ENCODE assay signal across 17 mouse cellular contexts in the genomic region with DNA sequence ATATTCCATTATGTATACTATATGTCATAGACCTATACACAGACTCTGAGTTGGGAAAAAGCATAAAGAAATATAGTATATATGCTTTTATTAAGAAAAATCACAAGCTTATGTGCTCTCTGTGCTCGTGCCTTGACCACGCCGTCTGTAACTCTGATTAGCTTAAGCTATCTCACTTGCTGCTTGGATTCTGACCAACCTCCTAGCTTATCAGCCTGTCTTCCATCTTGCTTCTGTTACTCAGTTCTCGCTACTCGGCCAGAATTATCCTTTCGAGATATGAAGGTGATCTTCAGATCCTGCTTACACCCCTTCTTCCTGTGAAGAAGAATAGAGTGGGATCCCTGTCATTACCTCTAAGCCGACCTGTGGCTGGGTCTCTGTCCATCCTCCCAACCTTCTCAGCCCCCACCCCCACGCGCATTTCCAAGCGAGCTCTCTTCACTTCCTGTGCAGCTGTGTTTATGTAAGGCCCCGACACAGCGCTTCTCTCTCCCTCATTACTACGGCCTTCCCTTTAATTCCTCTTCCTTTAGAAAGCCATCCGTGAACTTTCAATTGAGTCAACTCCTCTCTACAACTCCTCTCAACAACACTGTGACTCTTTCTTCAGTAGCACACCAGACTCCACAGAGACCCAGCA. TPM values are rescaled to one million over a fixed set of nuclear protein-coding genes. Genes with fewer than 3 reads are reported as not detected.
A peak's percentile ranks its signal among the peaks of the same experiment; 100 is the strongest.
DNase-seq lines count a peak whose midpoint lies in the region; ATAC-seq and TF ChIP-seq lines count a peak whose summit lies in the region.
"Had no signal": no experiment of that assay in that cellular context is flagged by ENCODE, and none has a peak within 500 bp of the region (broad histone marks: within the 10 kb centered on the region; RNA-seq: fewer than 3 reads in every experiment).

No protein-coding gene starts in this region.

- peak; percentile 74 for DNase-seq in lung, embryonic 14.5 days
- no peak for DNase-seq in lung, adult 18-20 months
- peak; percentile 19 for DNase-seq in embryonic facial prominence, embryonic 14.5 days (ENCODE audit: low spot score)
- DNase-seq in cerebellum, postnatal 36 days, result no peak
- no peak for DNase-seq in layer of hippocampus, adult 2 months (ENCODE audit: low spot score in 2 of 2)
- DNase-seq: adrenal gland, adult 2 months; right cerebral cortex, postnatal 14 days had no signal

- H3K4me2 ChIP-seq in lung, embryonic 14.5 days, result peak overlapping the region; percentile 25
- H3K4me2 ChIP-seq in embryonic facial prominence, embryonic 14.5 days (ENCODE audit: low read depth, low read length), result no peak overlapping the region
- peak overlapping the region; percentile 32; the same call in 1 of the 2 replicates for H3K4me2 ChIP-seq in intestine, postnatal 0 days (replicated peaks; ENCODE audit: low read depth)
- no peak overlapping the region for H3K4me2 ChIP-seq in stomach, embryonic 14.5 days (replicated peaks; ENCODE audit: low read depth, low read length)
- H3K4me2 ChIP-seq: forebrain, embryonic 12.5 days; hindbrain, embryonic 12.5 days; neural tube, embryonic 15.5 days had no signal

- 25% methylated on average over 14 of the region's 14 CpGs for WGBS in lung, embryonic 14.5 days
- WGBS in embryonic facial prominence, embryonic 14.5 days, result 41% methylated on average over 14 of the region's 14 CpGs
- 54% methylated on average over 14 of the region's 14 CpGs for WGBS in intestine, postnatal 0 days
- WGBS in stomach, embryonic 14.5 days, result 30% methylated on average over 14 of the region's 14 CpGs

- no peaks in the 10 kb centered on the region; the same call in 1 of the 2 replicates for H3K4me1 ChIP-seq in lung, embryonic 14.5 days (ENCODE audit: insufficient read depth)
- peaks cover 4% of the 10 kb centered on the region; the same call in 1 of the 2 replicates for H3K4me1 ChIP-seq in embryonic facial prominence, embryonic 14.5 days (ENCODE audit: control insufficient read depth, insufficient read depth, low read length)
- H3K4me1 ChIP-seq in intestine, postnatal 0 days (replicated peaks; ENCODE audit: control insufficient read depth, insufficient read depth, low read length), result no peaks in the 10 kb centered on the region
- H3K4me1 ChIP-seq in stomach, embryonic 14.5 days (ENCODE audit: control insufficient read depth, insufficient read depth, low read length), result no peaks in the 10 kb centered on the region
- H3K4me1 ChIP-seq: forebrain, embryonic 12.5 days; hindbrain, embryonic 12.5 days had no signal

- TF ChIP-seq CTCF in lung, embryonic 14.5 days (IDR thresholded peaks at IDR 0.05; ENCODE audit: low read depth), result no peak
- no peak for TF ChIP-seq CTCF in intestine, postnatal 0 days (IDR thresholded peaks at IDR 0.05; ENCODE audit: low read depth)
- TF ChIP-seq CTCF in layer of hippocampus, adult 2 months (conservative IDR thresholded peaks at IDR 0.05), result no peak

- ATAC-seq in lung, embryonic 14.5 days (ENCODE audit: insufficient read depth), result peak; percentile 79
- no peak for ATAC-seq in embryonic facial prominence, embryonic 14.5 days (ENCODE audit: low read depth)
- no peak for ATAC-seq in intestine, postnatal 0 days
- ATAC-seq in stomach, embryonic 14.5 days (ENCODE audit: insufficient number of reproducible peaks, insufficient read depth, low FRiP score, low read depth), result peak; percentile 58; the same call in 1 of the 2 replicates
- no peak for ATAC-seq in megakaryocyte-erythroid progenitor cell, adult 5-6 weeks (replicated peaks; ENCODE audit: low FRiP score, low TSS enrichment, poor library complexity, severe bottlenecking)
- ATAC-seq: Patski had no signal

- no peaks in the 10 kb centered on the region for H3K27me3 ChIP-seq in lung, embryonic 14.5 days (ENCODE audit: insufficient read depth, low read length)
- H3K27me3 ChIP-seq in embryonic facial prominence, embryonic 14.5 days (replicated peaks; ENCODE audit: control insufficient read depth, insufficient read depth, low read length), result no peaks in the 10 kb centered on the region
- H3K27me3 ChIP-seq in intestine, postnatal 0 days (replicated peaks; ENCODE audit: control insufficient read depth, insufficient read depth, low read length), result no peaks in the 10 kb centered on the region
- H3K27me3 ChIP-seq in stomach, embryonic 14.5 days (ENCODE audit: control insufficient read depth, insufficient read depth, low read length), result no peaks in the 10 kb centered on the region
- H3K27me3 ChIP-seq: CH12.LX; forebrain, embryonic 12.5 days; hindbrain, embryonic 12.5 days; neural tube, embryonic 15.5 days; Patski had no signal

- peak overlapping the region; percentile 44; the same call in 1 of the 2 replicates for H3K27ac ChIP-seq in lung, embryonic 14.5 days (ENCODE audit: low read depth)
- no peak overlapping the region for H3K27ac ChIP-seq in embryonic facial prominence, embryonic 14.5 days (replicated peaks; ENCODE audit: low read depth, low read length)
- H3K27ac ChIP-seq in intestine, postnatal 0 days (ENCODE audit: low read depth, low read length), result no peak overlapping the region
- 0 out of 2 replicates have a peak overlapping the region, but pooled peaks have one; percentile 1 for H3K27ac ChIP-seq in stomach, embryonic 14.5 days (ENCODE audit: low read length)
- H3K27ac ChIP-seq in layer of hippocampus, adult 2 months, result no peak overlapping the region
- H3K27ac ChIP-seq: forebrain, embryonic 12.5 days; hindbrain, embryonic 12.5 days; liver, embryonic 14.5 days; neural tube, embryonic 15.5 days had no signal

- H3K4me3 ChIP-seq in lung, embryonic 14.5 days (ENCODE audit: low read depth, low read length), result no peak overlapping the region
- no peak overlapping the region for H3K4me3 ChIP-seq in embryonic facial prominence, embryonic 14.5 days (ENCODE audit: low read depth, low read length)
- H3K4me3 ChIP-seq in intestine, postnatal 0 days (ENCODE audit: low read depth, low read length), result no peak overlapping the region
- H3K4me3 ChIP-seq in stomach, embryonic 14.5 days (ENCODE audit: low read depth, low read length), result no peak overlapping the region
- H3K4me3 ChIP-seq in layer of hippocampus, adult 2 months, result no peak overlapping the region
- H3K4me3 ChIP-seq: forebrain, embryonic 12.5 days; hindbrain, embryonic 12.5 days; neural tube, embryonic 15.5 days had no signal

- no peaks in the 10 kb centered on the region for H3K36me3 ChIP-seq in lung, embryonic 14.5 days (ENCODE audit: insufficient read depth)
- no peaks in the 10 kb centered on the region for H3K36me3 ChIP-seq in embryonic facial prominence, embryonic 14.5 days (ENCODE audit: control insufficient read depth, insufficient read depth, low read length)
- no peaks in the 10 kb centered on the region for H3K36me3 ChIP-seq in intestine, postnatal 0 days (ENCODE audit: control insufficient read depth, insufficient read depth)
- no peaks in the 10 kb centered on the region for H3K36me3 ChIP-seq in stomach, embryonic 14.5 days (ENCODE audit: control insufficient read depth, insufficient read depth, low read length)
- H3K36me3 ChIP-seq: forebrain, embryonic 12.5 days; hindbrain, embryonic 12.5 days; neural tube, embryonic 15.5 days had no signal

- H3K9ac ChIP-seq in lung, embryonic 14.5 days, result no peak overlapping the region
- no peak overlapping the region for H3K9ac ChIP-seq in embryonic facial prominence, embryonic 14.5 days (ENCODE audit: low read depth, low read length)
- H3K9ac ChIP-seq in intestine, postnatal 0 days (ENCODE audit: low read depth, low read length), result no peak overlapping the region
- no peak overlapping the region for H3K9ac ChIP-seq in stomach, embryonic 14.5 days (replicated peaks; ENCODE audit: low read depth, low read length)
- H3K9ac ChIP-seq: forebrain, embryonic 12.5 days; hindbrain, embryonic 12.5 days; liver, embryonic 14.5 days; neural tube, embryonic 15.5 days had no signal

- no peaks in the 10 kb centered on the region for H3K9me3 ChIP-seq in lung, embryonic 14.5 days (ENCODE audit: low read depth, low read length)
- no peaks in the 10 kb centered on the region for H3K9me3 ChIP-seq in embryonic facial prominence, embryonic 14.5 days (ENCODE audit: control insufficient read depth, low read length)
- H3K9me3 ChIP-seq in intestine, postnatal 0 days (ENCODE audit: control insufficient read depth), result no peaks in the 10 kb centered on the region
- H3K9me3 ChIP-seq in stomach, embryonic 14.5 days (ENCODE audit: control insufficient read depth, low read depth, low read length), result no peaks in the 10 kb centered on the region
- H3K9me3 ChIP-seq: forebrain, embryonic 12.5 days; hindbrain, embryonic 12.5 days; neural tube, embryonic 15.5 days had no signal

RNA-seq across cellular contexts. Expression of a gene that starts 41.4 kb away (rescaled TPM):
- 4.5 and 5.0 TPM in 2 replicates for polyA plus RNA-seq in lung, embryonic 14.5 days (2014; fragmentation: Nextera tagmentation; extraction: Ambion mirVana)
- 7.0 and 7.5 TPM in 2 replicates for polyA plus RNA-seq in embryonic facial prominence, embryonic 14.5 days (2014; fragmentation: Nextera tagmentation; extraction: Ambion mirVana)
- 0.52 TPM in 1 of 2 replicates, not detected in the other for polyA plus RNA-seq in intestine, postnatal 0 days (2015; fragmentation: Nextera tagmentation; extraction: Ambion mirVana)
- 3.5 and 4.8 TPM in 2 replicates for polyA plus RNA-seq in stomach, embryonic 14.5 days (2014; fragmentation: Nextera tagmentation; extraction: Ambion mirVana)
- not detected in 2 replicates for total RNA-seq in megakaryocyte-erythroid progenitor cell, adult 5-6 weeks (2014; fragmentation: Nextera tagmentation)
- 0.69 and 1.8 TPM in 2 replicates for total RNA-seq in megakaryocyte-erythroid progenitor cell, adult 5-6 weeks (2017)
- total RNA-seq in layer of hippocampus, adult 2 months (2021), result under 1 TPM; 0.47 to 0.61 TPM
- total RNA-seq: adrenal gland, adult 2 months; CH12.LX; gastrocnemius, adult 8-10 months had no signal
- polyA plus RNA-seq: adrenal gland, adult 2 months had no signal

Comparison
In these comparisons a context has a peak if more than half of its experiments do, and no peak if none do; other contexts are left out.
1. DNase-seq: peak in lung, embryonic 14.5 days (single experiment) and embryonic facial prominence, embryonic 14.5 days (single experiment); none in lung, adult 18-20 months (0 of 2), cerebellum, postnatal 36 days (0 of 2) and layer of hippocampus, adult 2 months (0 of 2).
2. ATAC-seq: peak in lung, embryonic 14.5 days (single experiment) and stomach, embryonic 14.5 days (single experiment); none in embryonic facial prominence, embryonic 14.5 days (single experiment), intestine, postnatal 0 days (single experiment) and megakaryocyte-erythroid progenitor cell, adult 5-6 weeks (single experiment).
3. H3K27ac ChIP-seq: peak in lung, embryonic 14.5 days (single experiment) and stomach, embryonic 14.5 days (single experiment); none in embryonic facial prominence, embryonic 14.5 days (single experiment), intestine, postnatal 0 days (single experiment) and layer of hippocampus, adult 2 months (single experiment).
4. H3K4me2 ChIP-seq: peak in lung, embryonic 14.5 days (single experiment) and intestine, postnatal 0 days (single experiment); none in embryonic facial prominence, embryonic 14.5 days (single experiment) and stomach, embryonic 14.5 days (single experiment).